Mouse (Mus musculus): Measurements from ENCODE around the gene Usp8. TPM values are rescaled to one million over a fixed set of nuclear protein-coding genes. Genes with fewer than 3 reads are reported as not detected.

The Usp8 gene
- total and polyA plus RNA-seq, 3 experiments = 21.1 to 34.6 TPM; not detected in 1

GRCm38 (mm10) chr2:126769431-126770181 lies 62.5 kb downstream of the Usp8 start:
- no peak for DNase-seq (ENCODE audit: low read depth, low spot score)

GRCm38 (mm10) chr2:126772217-126772616 lies 65.1 kb downstream of the Usp8 start:
- H3K4me3 ChIP-seq (ENCODE audit: control insufficient read depth in 1 of 2, insufficient read depth in 1 of 2, low read depth in 2 of 2, low read length in 2 of 2) = no peak overlapping the region
- H3K27ac ChIP-seq (ENCODE audit: control insufficient read depth, low read depth, low read length) = no peak overlapping the region
- H3K36me3 ChIP-seq (ENCODE audit: control insufficient read depth in 1 of 2, insufficient read depth in 2 of 2, low read length in 2 of 2) = peaks cover 0 to 2% of the 10 kb centered on the region in 2 experiments; a peak in 2 of 4 replicates
- no peaks in the 10 kb centered on the region for H3K79me2 ChIP-seq (ENCODE audit: control insufficient read depth, insufficient read depth, low read length, poor library complexity)
- H3K9me3 ChIP-seq (replicated peaks; ENCODE audit: insufficient read depth, low read length) = no peaks in the 10 kb centered on the region
- H3K9ac ChIP-seq (ENCODE audit: control insufficient read depth, low read depth, low read length, poor library complexity, severe bottlenecking) = no peak overlapping the region
- TF ChIP-seq GATA1 (IDR thresholded peaks at IDR 0.05; ENCODE audit: low read depth, low read length) (no peak), TAL1 (IDR thresholded peaks at IDR 0.05; ENCODE audit: low read length) (no peak), ZKSCAN1 (IDR thresholded peaks at IDR 0.05; ENCODE audit: low read depth, low read length) (no peak), RAD21 (IDR thresholded peaks at IDR 0.05; ENCODE audit: low read depth, low read length) (no peak), BHLHE40 (IDR thresholded peaks at IDR 0.05; ENCODE audit: borderline replicate concordance, low read depth, low read length) (no peak), MAX (IDR thresholded peaks at IDR 0.05; ENCODE audit: low read length) (no peak), UBTF (IDR thresholded peaks at IDR 0.05; ENCODE audit: borderline replicate concordance, insufficient read depth, low read depth, low read length) (no peak), ETS1 (IDR thresholded peaks at IDR 0.05; ENCODE audit: low read depth, low read length) (no peak)
- no peak for DNase-seq (ENCODE audit: low read depth, low spot score)
- no peaks in the 10 kb centered on the region for H3K4me1 ChIP-seq (ENCODE audit: control insufficient read depth in 1 of 2, insufficient read depth in 2 of 2, low read length in 2 of 2)
- H3K27me3 ChIP-seq (ENCODE audit: control insufficient read depth in 1 of 2, insufficient read depth in 2 of 2, low read length in 2 of 2) = no peaks in the 10 kb centered on the region

More at GRCm38 (mm10) chr2:126769431-126770181, 62.5 kb downstream of the Usp8 start:
- no peak overlapping the region for H3K27ac ChIP-seq (ENCODE audit: control insufficient read depth, low read depth, low read length)
- no peaks in the 10 kb centered on the region for H3K4me1 ChIP-seq (ENCODE audit: control insufficient read depth in 1 of 2, insufficient read depth in 2 of 2, low read length in 2 of 2)
- no peaks in the 10 kb centered on the region for H3K79me2 ChIP-seq (ENCODE audit: control insufficient read depth, insufficient read depth, low read length, poor library complexity)
- no peaks in the 10 kb centered on the region for H3K9me3 ChIP-seq (replicated peaks; ENCODE audit: insufficient read depth, low read length)
- TF ChIP-seq SIN3A (IDR thresholded peaks at IDR 0.05; ENCODE audit: low read length) (no peak), KAT2A (conservative IDR thresholded peaks at IDR 0.05; ENCODE audit: low read depth, low read length) (no peak), BHLHE40 (IDR thresholded peaks at IDR 0.05; ENCODE audit: borderline replicate concordance, low read depth, low read length) (no peak)
- H3K9ac ChIP-seq (ENCODE audit: control insufficient read depth, low read depth, low read length, poor library complexity, severe bottlenecking) = no peak overlapping the region
- no peaks in the 10 kb centered on the region for H3K36me3 ChIP-seq (ENCODE audit: control insufficient read depth in 1 of 2, insufficient read depth in 2 of 2, low read length in 2 of 2)
- H3K4me3 ChIP-seq (ENCODE audit: control insufficient read depth in 1 of 2, insufficient read depth in 1 of 2, low read depth in 2 of 2, low read length in 2 of 2) = no peak overlapping the region
- H3K27me3 ChIP-seq (ENCODE audit: control insufficient read depth in 1 of 2, insufficient read depth in 2 of 2, low read length in 2 of 2) = no peaks in the 10 kb centered on the region

GRCm38 (mm10) chr2:126775951-126776350 lies 68.8 kb downstream of the Usp8 start:
- Histone ChIP-seq H3K27me3 (ENCODE audit: control insufficient read depth in 1 of 2, insufficient read depth in 2 of 2, low read length in 2 of 2) (peaks cover 0 to 2% of the 10 kb centered on the region in 2 experiments; a peak in 1 of 4 replicates), H3K9me3 (replicated peaks; ENCODE audit: insufficient read depth, low read length) (no peaks in the 10 kb centered on the region), H3K79me2 (ENCODE audit: control insufficient read depth, insufficient read depth, low read length, poor library complexity) (no peaks in the 10 kb centered on the region), H3K9ac (ENCODE audit: control insufficient read depth, low read depth, low read length, poor library complexity, severe bottlenecking) (no peak overlapping the region), H3K27ac (ENCODE audit: control insufficient read depth, low read depth, low read length) (no peak overlapping the region), H3K36me3 (ENCODE audit: control insufficient read depth in 1 of 2, insufficient read depth in 2 of 2, low read length in 2 of 2) (peaks cover 0 to 2% of the 10 kb centered on the region in 2 experiments; a peak in 2 of 4 replicates), H3K4me3 (ENCODE audit: control insufficient read depth in 1 of 2, insufficient read depth in 1 of 2, low read depth in 2 of 2, low read length in 2 of 2) (peak overlapping the region in 1 of 2 experiments; percentile 26; a peak in 1 of 4 replicates), H3K4me1 (ENCODE audit: control insufficient read depth in 1 of 2, insufficient read depth in 2 of 2, low read length in 2 of 2) (no peaks in the 10 kb centered on the region)
- TF ChIP-seq ZNF384 (IDR thresholded peaks at IDR 0.05; ENCODE audit: low read depth, low read length) = no peak
- TF ChIP-seq ELF1 (IDR thresholded peaks at IDR 0.05; ENCODE audit: low read depth, low read length) = no peak
- TF ChIP-seq TAL1 (IDR thresholded peaks at IDR 0.05; ENCODE audit: low read length) = no peak
- TF ChIP-seq USF2 (IDR thresholded peaks at IDR 0.05; ENCODE audit: borderline replicate concordance in 1 of 2, insufficient read depth in 1 of 2, low read depth in 1 of 2, low read length in 2 of 2) = no peak
- no peak for TF ChIP-seq MAZ (IDR thresholded peaks at IDR 0.05; ENCODE audit: low read depth, low read length)
- DNase-seq (ENCODE audit: low read depth, low spot score) = peak; percentile 43
